Mouse (Mus musculus): ENCODE data around the gene Gch1.
"Not testable (repeated sequence)": the region's sequence is repeated elsewhere in the genome, so short reads cannot be mapped to it uniquely, and the experiment has no call there.

Gch1 gene

GRCm38 (mm10) chr14:47169677-47170410 lies 19.4 kb downstream of the Gch1 start:
- intact Hi-C loops (cut with DNase I) = no loop called here

- intact Hi-C loops (cut with DNase I) = no loop called here
Measured at GRCm38 (mm10) chr14:47165741-47166140, 23.5 kb downstream of the Gch1 start.

- intact Hi-C loops (cut with DNase I) = no loop called here
Measured at GRCm38 (mm10) chr14:47165117-47165516, 24.1 kb downstream of the Gch1 start.

- intact Hi-C loops (cut with DNase I) = no loop called here
Measured at GRCm38 (mm10) chr14:47161921-47162427, 27.2 kb downstream of the Gch1 start.

GRCm38 (mm10) chr14:47160051-47160640 lies 29.1 kb downstream of the Gch1 start:
- intact Hi-C loops (cut with DNase I) = no loop called here

- intact Hi-C loops (cut with DNase I) = no loop called here
Measured at GRCm38 (mm10) chr14:47154303-47154702, 34.9 kb downstream of the Gch1 start.

GRCm38 (mm10) chr14:47151306-47151705 lies 37.9 kb downstream of the Gch1 start:
- intact Hi-C loops (cut with DNase I) = no loop called here

- intact Hi-C loops (cut with DNase I) = no loop called here
Measured at GRCm38 (mm10) chr14:47144326-47144725, 44.9 kb downstream of the Gch1 start.

GRCm38 (mm10) chr14:47138853-47139252 lies 50.4 kb downstream of the Gch1 start:
- intact Hi-C loops (cut with DNase I) = no loop called here

GRCm38 (mm10) chr14:47136637-47137036 lies 52.6 kb downstream of the Gch1 start:
- intact Hi-C loops (cut with DNase I) = no loop called here

- intact Hi-C loops (cut with DNase I) = no loop called here
Measured at GRCm38 (mm10) chr14:47133948-47134347, 55.3 kb downstream of the Gch1 start.

GRCm38 (mm10) chr14:47127987-47128386 lies 61.2 kb downstream of the Gch1 start:
- intact Hi-C loops (cut with DNase I) = no loop called here

GRCm38 (mm10) chr14:47117522-47117921 lies 71.7 kb downstream of the Gch1 start:
- intact Hi-C loops (cut with DNase I) = no loop called here

- intact Hi-C loops (cut with DNase I) = no loop called here
Measured at GRCm38 (mm10) chr14:47116062-47116762, 73.0 kb downstream of the Gch1 start.

GRCm38 (mm10) chr14:47115154-47115553 lies 74.1 kb downstream of the Gch1 start:
- intact Hi-C loops (cut with DNase I) = no loop called here

GRCm38 (mm10) chr14:47111341-47111740 lies 77.9 kb downstream of the Gch1 start:
- intact Hi-C loops (cut with DNase I) = no loop called here

GRCm38 (mm10) chr14:47110391-47110790 lies 78.8 kb downstream of the Gch1 start:
- intact Hi-C loops (cut with DNase I) = not testable (repeated sequence)

- intact Hi-C loops (cut with DNase I) = no loop called here
Measured at GRCm38 (mm10) chr14:47107461-47107860, 81.8 kb downstream of the Gch1 start.

- intact Hi-C loops (cut with DNase I) = no loop called here
Measured at GRCm38 (mm10) chr14:47105755-47106154, 83.5 kb downstream of the Gch1 start.

GRCm38 (mm10) chr14:47105174-47105557 lies 84.0 kb downstream of the Gch1 start:
- intact Hi-C loops (cut with DNase I) = no loop called here

GRCm38 (mm10) chr14:47104246-47105173 lies 84.7 kb downstream of the Gch1 start:
- intact Hi-C loops (cut with DNase I) = no loop called here

Data from adrenal gland (tissue).